Mouse (Mus musculus) heart, embryonic 12.5 days (tissue): ENCODE data around the gene Snrpe. TPM values are rescaled to one million over a fixed set of nuclear protein-coding genes. Genes with fewer than 3 reads are reported as not detected.

ENCODE experiments used
- ATAC-seq: fragments of 200-750 bp; cut with Nextera tagmentation; 2 replicates; pipeline ENCODE4 v1.8.0; 2017; ENCODE audit warnings: moderate TSS enrichment, moderate library complexity; ENCODE audit not compliant: insufficient number of reproducible peaks, low FRiP score
- H3K27ac ChIP-seq: fragments of 300-500 bp; sonication (generic); 2 replicates; pipeline ENCODE4 v1.5.1; 2016; ENCODE audit warnings: mild to moderate bottlenecking, moderate library complexity; ENCODE audit not compliant: poor library complexity, severe bottlenecking
- H3K27me3 ChIP-seq: fragments of 300-500 bp; sonication (generic); replicated peaks from 2 replicates; pipeline ENCODE4 v1.6.1; 2016; ENCODE audit warnings: mild to moderate bottlenecking, moderate library complexity
- H3K36me3 ChIP-seq: fragments of 300-500 bp; sonication (generic); 2 replicates; pipeline ENCODE4 v1.6.1; 2016; ENCODE audit warnings: mild to moderate bottlenecking, moderate library complexity
- H3K4me1 ChIP-seq: fragments of 300-500 bp; sonication (generic); replicated peaks from 2 replicates; pipeline ENCODE4 v1.6.1; 2016; ENCODE audit warnings: mild to moderate bottlenecking
- H3K4me2 ChIP-seq: fragments of 300-500 bp; sonication (generic); 2 replicates; pipeline ENCODE4 v1.6.1; 2016; ENCODE audit warnings: mild to moderate bottlenecking, moderate library complexity
- H3K4me3 ChIP-seq: fragments of 300-500 bp; sonication (generic); 2 replicates; pipeline ENCODE4 v1.5.1; 2016; ENCODE audit warnings: mild to moderate bottlenecking
- H3K9ac ChIP-seq: fragments of 300-500 bp; sonication (generic); 2 replicates; pipeline ENCODE4 v1.6.1; 2016; ENCODE audit warnings: mild to moderate bottlenecking, moderate library complexity
- H3K9me3 ChIP-seq: fragments of 300-500 bp; sonication (generic); replicated peaks from 2 replicates; pipeline ENCODE4 v1.6.1; 2016; ENCODE audit warnings: mild to moderate bottlenecking, moderate library complexity
- WGBS: fragments of 180-500 bp; shearing (Covaris S2); methylation state at CpG from one replicate; pipeline ENCODE4 v1.1.7; 2016; 5-methylcytosine and 5-hydroxymethylcytosine counted together
- polyA plus RNA-seq: library from polyadenylated mRNA; unstranded; fragments of >200 nt; fragmentation: Nextera tagmentation; extraction: Ambion mirVana; gene quantifications from 2 replicates; pipeline ENCODE4 v1.2.1, GENCODE M21; 2016

The Snrpe gene
- polyA plus RNA-seq: 421 and 452 TPM in 2 replicates

DNA sequence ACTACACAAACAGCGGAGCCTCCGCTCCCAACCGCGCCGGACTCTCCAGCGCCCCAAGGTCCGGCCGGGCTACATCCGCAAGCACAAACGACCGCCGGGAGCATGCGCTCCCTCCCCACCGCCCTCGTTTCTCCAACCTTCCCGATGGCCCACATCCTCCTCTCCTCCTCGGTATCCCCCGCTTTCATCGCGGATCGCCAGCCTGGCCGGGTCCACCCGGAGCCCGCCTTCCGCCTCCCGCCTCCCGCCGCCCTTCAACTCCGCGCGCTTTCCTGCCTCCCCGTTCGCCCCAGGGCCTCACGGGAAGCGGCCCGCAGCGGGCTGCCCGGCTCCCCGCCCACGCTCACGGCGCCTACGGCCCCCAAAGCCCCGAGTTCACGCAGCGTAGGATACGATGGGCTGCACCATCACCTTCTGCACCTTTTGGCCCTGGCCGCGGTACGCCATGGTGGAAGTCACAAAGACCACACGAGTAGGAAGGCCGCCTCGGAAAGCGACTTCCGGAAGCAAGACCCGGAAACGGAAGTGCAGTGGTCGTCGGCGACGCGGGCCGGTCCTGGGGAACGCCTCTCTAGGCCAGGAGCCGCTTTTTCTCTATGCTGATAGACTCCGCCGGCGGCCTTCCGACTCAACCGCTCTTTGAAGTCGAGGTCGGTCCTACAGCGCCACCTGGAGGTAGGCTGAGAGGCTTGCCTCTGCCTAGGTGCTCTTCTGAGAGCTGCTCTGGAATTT lies at the start of gene Snrpe:
TSS of gene Snrpe (minus strand) at position 521 of the 732 bp plus-strand sequence.
- Histone ChIP-seq H3K36me3 (peaks cover 48% of the 10 kb centered on the region), H3K9me3 (no peaks in the 10 kb centered on the region), H3K4me1 (peaks cover 8% of the 10 kb centered on the region), H3K9ac (peak within 1 kb of the TSS; percentile 90), H3K27ac (peak within 1 kb of the TSS; percentile 88), H3K27me3 (no peaks in the 10 kb centered on the region), H3K4me3 (peak within 1 kb of the TSS; percentile 84), H3K4me2 (peak within 1 kb of the TSS; percentile 76)
- under 1% methylated on average over 73 of the region's 73 CpGs for WGBS
- peak; percentile 96 for ATAC-seq

DNA sequence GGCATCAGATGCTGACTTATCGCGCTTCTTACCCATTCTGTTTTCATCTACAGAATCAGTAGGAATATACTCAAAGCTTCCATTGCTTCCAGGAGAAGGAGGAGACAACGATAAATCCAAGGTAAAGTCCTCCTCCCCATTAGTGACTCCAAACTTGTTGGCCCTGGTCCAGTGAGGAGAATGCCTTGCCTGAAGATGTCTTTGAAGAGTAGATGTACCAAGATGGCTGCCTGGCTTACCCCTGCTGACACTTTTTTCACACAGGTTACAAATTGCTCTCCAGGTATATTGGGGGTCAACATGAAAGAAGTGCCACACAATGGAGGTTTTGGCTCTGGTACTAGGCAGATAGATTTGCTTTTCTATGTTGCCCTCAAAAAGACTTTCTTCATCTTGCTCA lies 48.8 kb upstream of the Snrpe start:
- Histone ChIP-seq H3K4me3 (no peak overlapping the region), H3K36me3 (peaks cover 40% of the 10 kb centered on the region), H3K4me2 (peak overlapping the region; percentile 78), H3K9ac (no peak overlapping the region), H3K4me1 (peaks cover 47% of the 10 kb centered on the region), H3K27ac (no peak overlapping the region), H3K27me3 (no peaks in the 10 kb centered on the region), H3K9me3 (no peaks in the 10 kb centered on the region)
- WGBS: 82% methylated on average over 3 of the region's 3 CpGs
- no peak for ATAC-seq

DNA sequence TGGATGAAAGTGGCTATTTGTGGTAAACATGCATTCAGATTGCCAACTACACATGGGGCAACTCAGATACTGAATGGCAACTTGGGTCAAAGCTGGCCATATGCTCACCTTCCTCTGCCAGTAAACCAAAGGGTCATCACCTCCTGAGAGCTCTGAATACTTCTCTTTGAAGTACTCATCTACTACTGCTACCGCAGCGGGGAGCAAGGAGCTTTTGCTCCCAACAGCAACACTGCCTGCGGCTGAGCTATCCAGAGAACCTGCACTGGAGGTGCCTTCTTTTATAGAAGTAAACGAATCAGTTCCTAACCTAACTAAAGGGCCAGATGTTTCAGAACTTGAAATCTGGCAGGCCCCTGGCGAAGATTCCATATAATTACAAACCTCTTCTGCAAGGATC lies 46.7 kb upstream of the Snrpe start:
- Histone ChIP-seq H3K4me3 (no peak overlapping the region), H3K36me3 (peaks cover 45% of the 10 kb centered on the region)
- no peak for ATAC-seq

DNA sequence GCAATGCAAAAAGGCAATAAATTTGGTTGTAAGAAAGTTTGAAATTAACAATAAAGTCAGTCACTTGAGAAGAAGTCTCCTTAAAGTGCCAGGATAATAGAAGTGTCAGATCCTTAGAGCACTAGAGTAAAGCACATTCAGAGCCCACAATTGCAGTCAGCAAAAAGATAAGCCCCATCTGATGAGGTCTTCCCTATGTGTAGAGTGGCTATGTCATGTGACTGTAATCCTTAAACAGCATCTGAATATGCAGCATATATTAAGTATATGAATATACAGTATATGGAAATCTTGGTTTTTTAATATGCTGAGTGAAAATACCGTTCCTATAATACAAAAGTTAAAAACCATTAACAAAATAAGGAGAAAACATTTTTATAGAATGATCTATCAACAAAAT lies 42.9 kb upstream of the Snrpe start:
- 92% methylated on average over 1 of the region's 1 CpGs for WGBS
- H3K9ac ChIP-seq: no peak overlapping the region
- H3K4me2 ChIP-seq: no peak overlapping the region
- no peak for ATAC-seq
- H3K4me1 ChIP-seq: peaks cover 16% of the 10 kb centered on the region
- H3K36me3 ChIP-seq: peaks cover 44% of the 10 kb centered on the region
- H3K4me3 ChIP-seq: no peak overlapping the region
- H3K27ac ChIP-seq: no peak overlapping the region
- H3K27me3 ChIP-seq: no peaks in the 10 kb centered on the region
- H3K9me3 ChIP-seq: no peaks in the 10 kb centered on the region

More for the DNA sequence above, 46.7 kb upstream of the Snrpe start:
- Histone ChIP-seq H3K9me3 (no peaks in the 10 kb centered on the region), H3K4me1 (peaks cover 37% of the 10 kb centered on the region), H3K27ac (no peak overlapping the region), H3K9ac (no peak overlapping the region), H3K27me3 (no peaks in the 10 kb centered on the region), H3K4me2 (peak overlapping the region; percentile 12; the same call in 1 of the 2 replicates)
- WGBS: 59% methylated on average over 5 of the region's 5 CpGs

DNA sequence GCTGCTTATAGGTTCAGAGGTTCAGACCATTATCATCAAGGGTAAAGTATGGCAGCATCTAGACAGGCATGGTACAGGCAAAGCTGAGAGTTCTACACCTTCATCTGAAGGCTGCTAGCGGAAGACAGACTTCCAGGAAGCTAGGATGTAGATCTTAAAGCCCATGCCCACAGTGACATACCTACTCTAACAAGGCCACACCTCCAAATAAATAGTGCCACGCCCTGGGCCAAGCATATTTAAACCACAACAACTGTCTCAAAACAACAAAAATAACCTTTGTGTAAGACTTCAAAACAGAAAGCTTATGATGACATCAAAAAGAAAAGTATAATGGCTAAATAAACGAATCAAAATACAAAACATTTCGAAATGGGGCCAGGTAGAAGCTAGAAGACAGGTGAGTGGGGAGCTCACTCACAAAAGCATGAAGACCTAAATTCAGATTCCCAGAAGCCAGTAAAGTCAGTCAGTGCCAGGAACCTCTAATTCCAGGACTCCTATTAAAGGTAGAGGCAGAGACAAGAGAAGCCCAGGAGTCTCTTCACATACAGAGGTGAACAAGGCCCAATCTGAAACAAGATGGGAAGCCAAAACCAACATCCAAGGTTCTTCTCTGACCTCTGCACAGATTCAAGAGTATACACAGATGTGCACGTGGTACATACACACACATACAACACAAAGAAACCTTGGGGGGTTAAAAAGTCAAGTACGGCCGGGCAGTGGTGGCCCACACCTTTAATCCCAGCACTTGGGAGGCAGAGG lies 40.4 kb upstream of the Snrpe start:
- no peaks in the 10 kb centered on the region for H3K9me3 ChIP-seq
- no peak for ATAC-seq
- H3K4me2 ChIP-seq: no peak overlapping the region
- H3K4me1 ChIP-seq: no peaks in the 10 kb centered on the region; the same call in none of the 2 replicates
- WGBS: 94% methylated on average over 7 of the region's 7 CpGs
- H3K9ac ChIP-seq: no peak overlapping the region
- H3K4me3 ChIP-seq: no peak overlapping the region
- peaks cover 45% of the 10 kb centered on the region for H3K36me3 ChIP-seq
- no peak overlapping the region for H3K27ac ChIP-seq
- H3K27me3 ChIP-seq: no peaks in the 10 kb centered on the region

DNA sequence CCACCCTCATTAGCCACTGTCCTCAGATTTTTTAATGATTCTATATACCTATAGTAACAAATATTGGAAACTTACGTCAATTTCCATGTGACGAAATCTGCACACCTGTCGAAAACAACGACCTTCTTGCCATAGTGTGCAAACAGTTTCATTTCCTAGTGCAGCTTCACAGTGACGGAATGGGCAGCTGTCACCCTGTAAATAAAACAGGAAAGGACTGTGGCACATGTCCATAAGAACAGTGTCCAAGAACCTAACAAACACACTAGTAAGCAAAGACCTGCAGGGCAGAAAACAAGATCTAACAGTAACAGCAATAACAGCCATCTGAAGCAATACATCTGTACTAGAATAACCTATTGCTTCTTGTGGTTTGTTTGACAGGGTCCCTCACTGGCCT lies 35.6 kb upstream of the Snrpe start:
- no peak for ATAC-seq
- H3K4me1 ChIP-seq: peaks cover 9% of the 10 kb centered on the region; the same call in 1 of the 2 replicates
- H3K9me3 ChIP-seq: no peaks in the 10 kb centered on the region
- H3K4me3 ChIP-seq: no peak overlapping the region
- 95% methylated on average over 5 of the region's 5 CpGs for WGBS
- H3K36me3 ChIP-seq: peaks cover 71% of the 10 kb centered on the region
- no peak overlapping the region for H3K4me2 ChIP-seq
- no peak overlapping the region for H3K9ac ChIP-seq
- no peaks in the 10 kb centered on the region for H3K27me3 ChIP-seq
- no peak overlapping the region for H3K27ac ChIP-seq

DNA sequence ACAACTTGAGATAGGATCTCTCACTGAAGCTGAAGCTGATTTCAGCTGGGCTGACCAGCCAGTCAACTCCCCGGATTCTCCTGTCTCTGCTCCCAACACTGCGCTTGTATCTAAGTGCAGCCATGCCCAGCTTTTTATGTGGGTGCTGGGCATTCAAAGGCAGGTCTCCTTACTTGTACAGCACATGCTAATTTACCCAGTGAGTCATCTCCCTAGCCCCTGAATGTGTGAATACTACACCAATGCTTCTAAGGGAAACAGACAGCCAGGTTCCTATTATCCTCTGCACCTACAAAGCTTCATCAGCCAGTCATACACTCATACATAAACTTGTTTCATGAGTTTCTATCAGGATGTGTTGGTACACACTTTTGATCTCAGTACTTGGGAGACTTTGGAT lies 31.1 kb upstream of the Snrpe start:
- WGBS: 88% methylated on average over 2 of the region's 2 CpGs
- no peaks in the 10 kb centered on the region for H3K9me3 ChIP-seq
- no peak overlapping the region for H3K4me3 ChIP-seq
- H3K27ac ChIP-seq: no peak overlapping the region
- H3K9ac ChIP-seq: no peak overlapping the region
- peaks cover 9% of the 10 kb centered on the region; the same call in 1 of the 2 replicates for H3K4me1 ChIP-seq
- peaks cover 94% of the 10 kb centered on the region for H3K36me3 ChIP-seq
- no peak for ATAC-seq
- no peaks in the 10 kb centered on the region for H3K27me3 ChIP-seq
- H3K4me2 ChIP-seq: no peak overlapping the region

DNA sequence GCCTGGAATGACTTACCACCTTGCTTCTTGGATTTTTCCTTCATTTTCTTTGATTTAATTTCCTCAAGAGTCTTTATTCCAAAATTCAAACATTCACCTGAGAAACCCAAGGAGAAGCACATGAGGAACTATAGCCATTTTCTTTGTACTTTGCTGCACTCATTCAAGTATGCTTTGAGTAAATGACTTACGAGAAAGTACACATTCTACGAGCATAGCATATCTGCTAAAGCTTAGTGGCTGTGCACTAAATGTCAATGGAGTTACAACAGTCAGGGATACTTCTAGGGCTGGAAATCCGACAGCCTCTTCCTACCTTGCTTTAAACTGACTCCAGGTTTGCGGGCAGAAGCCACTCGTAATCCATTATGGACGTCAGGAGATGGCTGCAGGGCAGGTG lies 28.4 kb upstream of the Snrpe start:
- Histone ChIP-seq H3K9ac (no peak overlapping the region), H3K36me3 (peaks cover 93% of the 10 kb centered on the region), H3K4me2 (no peak overlapping the region), H3K27me3 (no peaks in the 10 kb centered on the region), H3K4me3 (no peak overlapping the region), H3K4me1 (peaks cover 9% of the 10 kb centered on the region; the same call in 1 of the 2 replicates), H3K27ac (no peak overlapping the region), H3K9me3 (no peaks in the 10 kb centered on the region)
- no peak for ATAC-seq
- 93% methylated on average over 6 of the region's 6 CpGs for WGBS

DNA sequence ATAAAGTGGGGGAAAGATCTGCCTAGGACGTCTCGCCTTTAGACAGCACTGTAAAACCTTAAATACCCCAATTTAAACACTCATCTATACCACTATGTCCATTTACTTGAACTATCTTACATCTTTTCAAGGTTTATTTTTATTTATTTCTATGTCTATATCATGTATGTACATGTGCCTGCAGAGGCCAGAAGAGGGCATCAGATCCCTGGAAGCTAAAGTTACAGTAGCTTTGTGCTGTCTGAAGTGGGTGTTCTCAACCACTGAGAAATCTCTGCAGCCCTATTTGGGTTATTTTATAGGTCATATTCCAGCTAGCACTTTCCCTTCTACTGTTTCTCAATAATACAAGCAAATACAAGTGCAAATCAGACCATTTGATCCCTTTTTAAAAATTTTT lies 22.1 kb upstream of the Snrpe start:
- WGBS: 87% methylated on average over 2 of the region's 2 CpGs
- Histone ChIP-seq H3K4me1 (no peaks in the 10 kb centered on the region), H3K4me3 (no peak overlapping the region), H3K4me2 (no peak overlapping the region), H3K9ac (no peak overlapping the region), H3K27ac (no peak overlapping the region), H3K27me3 (no peaks in the 10 kb centered on the region), H3K9me3 (no peaks in the 10 kb centered on the region), H3K36me3 (peaks cover 90% of the 10 kb centered on the region)
- no peak for ATAC-seq

DNA sequence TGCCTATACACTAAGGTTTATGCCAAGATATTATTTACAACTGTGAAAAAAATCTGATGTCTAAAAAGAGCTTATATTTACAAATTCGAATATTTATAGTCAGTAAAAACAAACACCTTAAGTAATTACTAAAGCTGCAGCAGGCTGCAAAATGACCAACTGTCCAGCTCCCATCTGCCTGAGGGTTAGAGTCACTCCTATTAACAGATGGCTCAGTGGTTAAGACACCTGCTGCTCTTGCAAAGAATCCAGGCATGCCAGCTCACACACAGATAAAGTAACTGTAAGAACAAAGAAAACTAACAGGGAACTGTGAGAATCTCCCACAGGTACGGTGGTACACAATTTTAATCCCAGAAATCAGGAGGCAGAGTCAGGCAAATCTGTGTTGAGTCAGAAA lies 15.0 kb upstream of the Snrpe start:
- no peak overlapping the region for H3K9ac ChIP-seq
- WGBS: 75% methylated on average over 2 of the region's 2 CpGs
- no peaks in the 10 kb centered on the region for H3K27me3 ChIP-seq
- no peaks in the 10 kb centered on the region for H3K9me3 ChIP-seq
- peaks cover 83% of the 10 kb centered on the region for H3K36me3 ChIP-seq
- H3K4me3 ChIP-seq: no peak overlapping the region
- no peak overlapping the region for H3K27ac ChIP-seq
- no peak for ATAC-seq
- H3K4me1 ChIP-seq: no peaks in the 10 kb centered on the region
- H3K4me2 ChIP-seq: no peak overlapping the region

DNA sequence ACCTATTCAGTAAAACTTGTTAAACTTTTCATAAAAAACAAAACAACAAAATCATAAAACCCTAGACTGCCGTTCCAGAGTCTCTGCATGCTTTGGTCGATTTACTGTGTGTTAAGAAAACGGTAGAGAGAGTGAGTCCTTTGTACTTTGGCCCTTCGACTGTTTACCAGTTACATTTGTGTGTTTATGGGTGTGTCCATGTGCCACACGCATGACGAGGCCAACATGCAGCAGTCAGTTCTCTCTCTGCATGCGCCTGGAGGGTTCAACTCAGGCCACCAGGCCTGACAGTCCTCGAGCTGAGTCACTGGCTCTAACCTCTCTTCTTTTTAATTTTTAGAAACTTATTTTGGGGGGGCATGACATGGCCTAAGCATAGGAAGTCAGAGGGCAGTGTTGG lies 8.2 kb upstream of the Snrpe start:
- Histone ChIP-seq H3K9ac (no peak overlapping the region), H3K27me3 (no peaks in the 10 kb centered on the region), H3K9me3 (no peaks in the 10 kb centered on the region), H3K36me3 (peaks cover 82% of the 10 kb centered on the region), H3K4me2 (no peak overlapping the region), H3K4me1 (no peaks in the 10 kb centered on the region), H3K4me3 (no peak overlapping the region), H3K27ac (no peak overlapping the region)
- whole genome bisulfite sequencing: 81% methylated on average over 8 of the region's 8 CpGs
- no peak for ATAC-seq
